In genomic region chr6:86851561-86851960, GRCm38 (mm10) we compare ENCODE assay signal across 8 mouse cellular contexts. TPM values are rescaled to one million over a fixed set of nuclear protein-coding genes. Genes with fewer than 3 reads are reported as not detected.
DNase-seq lines count a peak whose midpoint lies in the region; ATAC-seq and TF ChIP-seq lines count a peak whose summit lies in the region.

No protein-coding gene starts in this region.

- H3ac ChIP-seq in myocyte (ENCODE audit: control insufficient read depth, insufficient read length): no peak overlapping the region

- H3K9ac ChIP-seq in embryonic facial prominence, embryonic 14.5 days (ENCODE audit: low read depth, low read length): peak overlapping the region; percentile 88
- 0 out of 2 replicates have a peak overlapping the region, but pooled peaks have one; percentile 5 for H3K9ac ChIP-seq in kidney, postnatal 0 days (ENCODE audit: low read depth, low read length)

- no peak for TF ChIP-seq POLR2A in myocyte (IDR thresholded peaks at IDR 0.05; ENCODE audit: insufficient read length, low read depth)

- peak overlapping the region; percentile 82 for H3K4me3 ChIP-seq in layer of hippocampus, adult 2 months
- H3K4me3 ChIP-seq in embryonic facial prominence, embryonic 14.5 days (ENCODE audit: low read depth, low read length): peak overlapping the region; percentile 87
- 0 out of 2 replicates have a peak overlapping the region, but pooled peaks have one; percentile 79 for H3K4me3 ChIP-seq in kidney, postnatal 0 days (replicated peaks; ENCODE audit: low read depth, low read length)
- peak overlapping the region; percentile 78 for H3K4me3 ChIP-seq in myocyte

- H3K4me1 ChIP-seq in embryonic facial prominence, embryonic 14.5 days (ENCODE audit: control insufficient read depth, insufficient read depth, low read length): peaks cover 22% of the 10 kb centered on the region
- H3K4me1 ChIP-seq in kidney, postnatal 0 days (replicated peaks; ENCODE audit: insufficient read depth, low read length): peaks cover 16% of the 10 kb centered on the region

- H3K36me3 ChIP-seq in embryonic facial prominence, embryonic 14.5 days (ENCODE audit: control insufficient read depth, insufficient read depth, low read length): peaks cover 20% of the 10 kb centered on the region
- H3K36me3 ChIP-seq in kidney, postnatal 0 days (ENCODE audit: insufficient read depth, low read length): 0 out of 2 replicates have a peak, but pooled peaks cover 4% of the 10 kb centered on the region
- H3K36me3 ChIP-seq in myocyte (ENCODE audit: control insufficient read depth, insufficient read depth): peaks cover 5% of the 10 kb centered on the region

- 6% methylated on average over 1 of the region's 1 CpGs for WGBS in embryonic facial prominence, embryonic 14.5 days
- 17% methylated on average over 1 of the region's 1 CpGs for WGBS in kidney, postnatal 0 days

- DNase-seq in layer of hippocampus, adult 2 months (ENCODE audit: low spot score in 2 of 2): no peak
- DNase-seq in layer of hippocampus, postnatal 14 days (ENCODE audit: low spot score in 2 of 2): no peak
- DNase-seq in embryonic facial prominence, embryonic 14.5 days (ENCODE audit: low spot score): peak; percentile 14
- peak; percentile 36 for DNase-seq in kidney, postnatal 0 days (ENCODE audit: low spot score)
- DNase-seq in urinary bladder, postnatal 4 days (ENCODE audit: low spot score in 2 of 2): no peak
- no peak for DNase-seq in right cerebral cortex, postnatal 10 days (ENCODE audit: low spot score in 2 of 2)

- H3K27ac ChIP-seq in layer of hippocampus, adult 2 months: peak overlapping the region; percentile 100
- H3K27ac ChIP-seq in embryonic facial prominence, embryonic 14.5 days (replicated peaks; ENCODE audit: low read depth, low read length): peak overlapping the region; percentile 30; the same call in 1 of the 2 replicates
- no peak overlapping the region for H3K27ac ChIP-seq in kidney, postnatal 0 days

- peak overlapping the region; percentile 81 for H3K4me2 ChIP-seq in embryonic facial prominence, embryonic 14.5 days (ENCODE audit: low read depth, low read length)
- H3K4me2 ChIP-seq in kidney, postnatal 0 days (ENCODE audit: low read length): peak overlapping the region; percentile 80
- peak overlapping the region; percentile 98 for H3K4me2 ChIP-seq in myocyte (ENCODE audit: low read depth)

- no peaks in the 10 kb centered on the region for H3K9me3 ChIP-seq in embryonic facial prominence, embryonic 14.5 days (ENCODE audit: control insufficient read depth, low read length)
- H3K9me3 ChIP-seq in kidney, postnatal 0 days (replicated peaks; ENCODE audit: low read length): no peaks in the 10 kb centered on the region

- H3K79me2 ChIP-seq in myocyte (ENCODE audit: control insufficient read depth, insufficient read depth): peaks cover 49% of the 10 kb centered on the region

- no peak for TF ChIP-seq CTCF in layer of hippocampus, adult 2 months (conservative IDR thresholded peaks at IDR 0.05)
- no peak for TF ChIP-seq CTCF in kidney, postnatal 0 days (IDR thresholded peaks at IDR 0.05; ENCODE audit: low read depth)

- no peak for ATAC-seq in embryonic facial prominence, embryonic 14.5 days (ENCODE audit: low read depth)
- no peak; the same call in 1 of the 2 replicates for ATAC-seq in kidney, postnatal 0 days (replicated peaks; ENCODE audit: low FRiP score, low read depth)
- ATAC-seq in megakaryocyte-erythroid progenitor cell, adult 5-6 weeks (replicated peaks; ENCODE audit: low FRiP score, low TSS enrichment, poor library complexity, severe bottlenecking): no peak

- H3K27me3 ChIP-seq in embryonic facial prominence, embryonic 14.5 days (replicated peaks; ENCODE audit: control insufficient read depth, insufficient read depth, low read length): no peaks in the 10 kb centered on the region
- H3K27me3 ChIP-seq in kidney, postnatal 0 days (ENCODE audit: insufficient read depth, low read length): no peaks in the 10 kb centered on the region
- no peaks in the 10 kb centered on the region for H3K27me3 ChIP-seq in myocyte (ENCODE audit: control insufficient read depth, insufficient read depth, insufficient read length)

TF ChIP-seq in myocyte, 11 proteins besides CTCF, POLR2A, EP300 and RAD21:
- TF ChIP-seq MYOD1 (IDR thresholded peaks at IDR 0.05; ENCODE audit: control insufficient read depth in 1 of 3, insufficient read length in 2 of 3, low read depth in 2 of 3): no peak
- TF ChIP-seq MYOG (IDR thresholded peaks at IDR 0.05; ENCODE audit: control insufficient read depth in 1 of 3, insufficient read depth in 1 of 3, insufficient read length in 2 of 3, low read depth in 2 of 3): no peak
- no peak for TF ChIP-seq CEBPB (IDR thresholded peaks at IDR 0.05; ENCODE audit: insufficient read depth, poor library complexity, severe bottlenecking)
- TF ChIP-seq USF1 (IDR thresholded peaks at IDR 0.05; ENCODE audit: low read depth): peak; percentile 33
- TF ChIP-seq MAX (IDR thresholded peaks at IDR 0.05; ENCODE audit: low read depth): no peak

RNA-seq across cellular contexts. Expression of gene Aak1, which starts 2.2 kb away (rescaled TPM):
- total RNA-seq in layer of hippocampus, adult 2 months (2021): 100 to 1,000 TPM; 445 to 462 TPM
- total RNA-seq in layer of hippocampus, postnatal 14 days (2021): 100 to 1,000 TPM; 404 to 410 TPM
- polyA plus RNA-seq in embryonic facial prominence, embryonic 14.5 days (2014; fragmentation: Nextera tagmentation; extraction: Ambion mirVana): 17.8 and 22.4 TPM in 2 replicates
- polyA plus RNA-seq in kidney, postnatal 0 days (2015; fragmentation: Nextera tagmentation; extraction: Ambion mirVana): 7.3 and 7.8 TPM in 2 replicates
- polyA plus RNA-seq in myocyte (2012; fragmentation: generic; extraction: Trizol): 11.5 TPM
- 23.7 and 33.3 TPM in 2 replicates for total RNA-seq in megakaryocyte-erythroid progenitor cell, adult 5-6 weeks (2014; fragmentation: Nextera tagmentation)
- total RNA-seq in megakaryocyte-erythroid progenitor cell, adult 5-6 weeks (2017): 7.0 and 7.9 TPM in 2 replicates

RNA-seq across cellular contexts. Expression of gene Anxa4, which starts 58.2 kb away (rescaled TPM):
- 1 to 10 TPM; 4.6 to 4.8 TPM for total RNA-seq in layer of hippocampus, adult 2 months (2021)
- 1 to 10 TPM; 2.8 to 5.8 TPM for total RNA-seq in layer of hippocampus, postnatal 14 days (2021)
- polyA plus RNA-seq in embryonic facial prominence, embryonic 14.5 days (2014; fragmentation: Nextera tagmentation; extraction: Ambion mirVana): 44.1 and 46.7 TPM in 2 replicates
- polyA plus RNA-seq in kidney, postnatal 0 days (2015; fragmentation: Nextera tagmentation; extraction: Ambion mirVana): 76.3 and 80.8 TPM in 2 replicates
- polyA plus RNA-seq in myocyte (2012; fragmentation: generic; extraction: Trizol): 72.5 TPM
- 8.7 and 10.9 TPM in 2 replicates for total RNA-seq in megakaryocyte-erythroid progenitor cell, adult 5-6 weeks (2014; fragmentation: Nextera tagmentation)
- total RNA-seq in megakaryocyte-erythroid progenitor cell, adult 5-6 weeks (2017): 15.2 and 19.4 TPM in 2 replicates

Comparison
In these comparisons a context has a peak if more than half of its experiments do, and no peak if none do; other contexts are left out.
1. DNase-seq: peak in embryonic facial prominence, embryonic 14.5 days (single experiment) and kidney, postnatal 0 days (single experiment); none in layer of hippocampus, adult 2 months (0 of 2), layer of hippocampus, postnatal 14 days (0 of 2), urinary bladder, postnatal 4 days (0 of 2) and right cerebral cortex, postnatal 10 days (0 of 2).
2. RNA of gene Aak1, which starts 2.2 kb away (total RNA-seq): 445 to 462 TPM in layer of hippocampus, adult 2 months and 404 to 410 TPM in layer of hippocampus, postnatal 14 days; 7.0 to 33.3 TPM in megakaryocyte-erythroid progenitor cell, adult 5-6 weeks; every median in the first group is over 10 times any median in the second.
3. Peak in every context shown above with its lines, with median percentiles within 50 percentile points of each other: H3K4me3 ChIP-seq and H3K4me2 ChIP-seq.